Mouse (Mus musculus): ENCODE data around the gene Dcbld2. TPM values are rescaled to one million over a fixed set of nuclear protein-coding genes. Genes with fewer than 3 reads are reported as not detected.

Dcbld2 gene
- polyA plus RNA-seq, 1 experiment: 3.4 TPM

DNA sequence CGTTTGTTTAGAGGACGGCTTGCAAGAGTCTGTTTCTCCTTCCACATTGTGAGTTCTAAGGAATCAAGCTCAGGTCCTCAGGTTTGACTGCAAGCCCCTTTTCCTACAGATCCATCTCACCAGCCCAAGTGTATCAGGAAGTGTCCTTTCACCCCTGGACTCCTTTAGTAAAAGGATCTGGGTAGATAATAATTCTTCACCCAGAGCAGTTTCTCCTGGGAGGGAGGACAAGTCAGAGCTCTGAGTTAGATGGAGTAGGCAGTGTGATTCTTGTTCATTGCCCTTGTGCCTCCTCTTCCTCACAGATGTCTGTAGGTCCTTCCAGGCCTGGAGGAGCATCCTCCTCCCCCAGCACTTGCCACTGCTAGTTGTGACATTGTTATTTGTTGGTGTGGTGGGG is 54.3 kb downstream of the Dcbld2 start:
- 92% methylated on average over 2 of the region's 2 CpGs for WGBS
- Histone ChIP-seq H3K4me1 (replicated peaks; ENCODE audit: control insufficient read depth, insufficient read depth, low read length) (no peaks in the 10 kb centered on the region; the same call in 1 of the 2 replicates), H3K4me3 (ENCODE audit: control insufficient read depth, insufficient read depth, low read length) (no peak overlapping the region), H3K27ac (ENCODE audit: control insufficient read depth, insufficient read depth, low read length) (no peak overlapping the region), H3K27me3 (ENCODE audit: control insufficient read depth, insufficient read depth, low read length) (no peaks in the 10 kb centered on the region), H3K36me3 (ENCODE audit: control insufficient read depth, insufficient read depth, low read length) (no peaks in the 10 kb centered on the region)
- TF ChIP-seq POLR2A (IDR thresholded peaks at IDR 0.05; ENCODE audit: control insufficient read depth, extremely low read depth, insufficient read depth, low read length, poor library complexity) (no peak), CTCF (IDR thresholded peaks at IDR 0.05; ENCODE audit: borderline replicate concordance, control insufficient read depth, extremely low read depth, insufficient read depth, low read length, poor library complexity) (no peak)
- no peak for DNase-seq

DNA sequence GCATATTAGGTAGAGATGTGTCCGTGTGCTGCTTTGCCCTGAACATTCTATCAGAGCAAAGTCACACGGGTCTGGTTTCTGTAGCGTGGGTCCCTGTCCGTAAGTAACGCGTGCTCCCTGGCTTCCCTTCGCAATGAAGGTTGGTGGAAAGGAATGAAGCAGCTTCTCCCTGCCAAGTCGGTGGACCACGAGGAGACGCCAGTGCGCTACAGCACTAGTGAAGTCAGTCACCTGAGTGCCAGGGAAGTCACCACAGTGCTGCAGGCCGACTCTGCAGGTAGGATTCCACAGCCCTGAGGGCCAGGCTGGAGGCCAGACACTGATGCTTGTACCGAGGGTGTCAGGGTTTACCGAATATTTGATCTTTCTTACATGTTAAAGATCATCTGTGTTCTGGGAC is 55.8 kb downstream of the Dcbld2 start:
- WGBS: 87% methylated on average over 14 of the region's 14 CpGs
- Histone ChIP-seq H3K27ac (ENCODE audit: control insufficient read depth, insufficient read depth, low read length) (no peak overlapping the region), H3K36me3 (ENCODE audit: control insufficient read depth, insufficient read depth, low read length) (no peaks in the 10 kb centered on the region), H3K27me3 (ENCODE audit: control insufficient read depth, insufficient read depth, low read length) (no peaks in the 10 kb centered on the region), H3K4me3 (ENCODE audit: control insufficient read depth, insufficient read depth, low read length) (no peak overlapping the region), H3K4me1 (replicated peaks; ENCODE audit: control insufficient read depth, insufficient read depth, low read length) (no peaks in the 10 kb centered on the region; the same call in 1 of the 2 replicates)
- TF ChIP-seq CTCF (IDR thresholded peaks at IDR 0.05; ENCODE audit: borderline replicate concordance, control insufficient read depth, extremely low read depth, insufficient read depth, low read length, poor library complexity) (no peak), POLR2A (IDR thresholded peaks at IDR 0.05; ENCODE audit: control insufficient read depth, extremely low read depth, insufficient read depth, low read length, poor library complexity) (no peak)
- no peak for DNase-seq

DNA sequence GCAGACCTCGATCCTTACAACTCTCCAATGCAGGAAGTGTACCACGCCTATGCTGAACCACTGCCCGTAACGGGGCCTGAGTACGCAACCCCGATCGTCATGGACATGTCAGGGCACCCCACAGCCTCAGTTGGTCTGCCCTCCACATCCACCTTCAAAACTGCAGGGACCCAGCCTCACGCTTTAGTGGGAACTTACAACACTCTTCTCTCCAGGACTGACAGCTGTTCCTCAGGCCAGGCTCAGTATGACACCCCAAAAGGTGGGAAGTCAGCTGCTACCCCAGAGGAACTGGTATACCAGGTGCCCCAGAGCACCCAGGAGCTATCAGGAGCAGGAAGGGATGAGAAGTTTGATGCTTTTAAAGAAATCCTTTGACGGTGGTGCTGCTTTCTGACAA is 57.2 kb downstream of the Dcbld2 start:
- Histone ChIP-seq H3K36me3 (ENCODE audit: control insufficient read depth, insufficient read depth, low read length) (no peaks in the 10 kb centered on the region), H3K4me3 (ENCODE audit: control insufficient read depth, insufficient read depth, low read length) (no peak overlapping the region), H3K27ac (ENCODE audit: control insufficient read depth, insufficient read depth, low read length) (no peak overlapping the region), H3K27me3 (ENCODE audit: control insufficient read depth, insufficient read depth, low read length) (no peaks in the 10 kb centered on the region), H3K4me1 (replicated peaks; ENCODE audit: control insufficient read depth, insufficient read depth, low read length) (no peaks in the 10 kb centered on the region; the same call in 1 of the 2 replicates)
- WGBS: 82% methylated on average over 9 of the region's 9 CpGs
- TF ChIP-seq CTCF (IDR thresholded peaks at IDR 0.05; ENCODE audit: borderline replicate concordance, control insufficient read depth, extremely low read depth, insufficient read depth, low read length, poor library complexity) (no peak), POLR2A (IDR thresholded peaks at IDR 0.05; ENCODE audit: control insufficient read depth, extremely low read depth, insufficient read depth, low read length, poor library complexity) (no peak)
- no peak for DNase-seq

DNA sequence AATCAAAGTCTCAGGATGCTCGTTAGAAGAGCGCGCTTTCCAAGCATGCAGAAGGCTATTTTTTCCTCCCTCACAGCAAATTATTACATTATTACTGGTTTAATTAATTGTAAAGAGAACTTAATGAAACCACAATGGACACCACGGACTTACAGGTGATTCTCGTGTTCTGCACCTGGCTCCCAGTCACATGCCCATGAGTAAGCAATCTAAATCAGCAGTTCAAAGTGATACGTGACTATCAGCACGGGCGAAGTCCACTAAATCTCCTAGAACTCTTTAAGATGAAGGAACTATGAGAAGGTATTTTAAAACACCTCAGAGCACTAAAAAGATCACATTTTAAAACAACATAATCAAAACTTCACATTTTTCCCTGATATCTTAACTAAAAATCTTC is 61.8 kb downstream of the Dcbld2 start:
- DNase-seq: no peak
- H3K27ac ChIP-seq (ENCODE audit: control insufficient read depth, insufficient read depth, low read length): no peak overlapping the region
- H3K4me1 ChIP-seq (replicated peaks; ENCODE audit: control insufficient read depth, insufficient read depth, low read length): no peaks in the 10 kb centered on the region; the same call in 1 of the 2 replicates
- no peak overlapping the region for H3K4me3 ChIP-seq (ENCODE audit: control insufficient read depth, insufficient read depth, low read length)
- H3K27me3 ChIP-seq (ENCODE audit: control insufficient read depth, insufficient read depth, low read length): no peaks in the 10 kb centered on the region
- no peak for TF ChIP-seq CTCF (IDR thresholded peaks at IDR 0.05; ENCODE audit: borderline replicate concordance, control insufficient read depth, extremely low read depth, insufficient read depth, low read length, poor library complexity)
- no peak for TF ChIP-seq POLR2A (IDR thresholded peaks at IDR 0.05; ENCODE audit: control insufficient read depth, extremely low read depth, insufficient read depth, low read length, poor library complexity)
- WGBS: 95% methylated on average over 8 of the region's 8 CpGs
- H3K36me3 ChIP-seq (ENCODE audit: control insufficient read depth, insufficient read depth, low read length): no peaks in the 10 kb centered on the region

DNA sequence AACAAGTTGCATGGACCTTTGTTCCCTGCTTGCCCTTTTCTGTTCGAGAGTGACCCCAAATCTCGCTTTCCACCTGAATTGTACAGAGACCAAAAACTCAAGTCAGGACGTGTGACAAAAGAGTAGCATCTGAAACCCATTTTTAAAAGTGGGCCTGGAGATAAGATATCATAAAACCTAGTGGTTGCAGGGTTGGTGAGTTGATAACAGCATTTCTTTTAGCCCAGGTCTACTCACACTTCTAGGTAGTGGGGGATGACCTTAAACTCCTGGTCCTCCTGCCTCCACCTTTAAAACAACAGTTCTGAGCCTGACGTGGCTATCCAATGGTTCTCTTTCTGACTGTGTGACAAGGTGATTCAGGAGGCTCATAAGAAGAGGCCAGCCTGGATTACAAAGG is 62.6 kb downstream of the Dcbld2 start:
- TF ChIP-seq POLR2A (IDR thresholded peaks at IDR 0.05; ENCODE audit: control insufficient read depth, extremely low read depth, insufficient read depth, low read length, poor library complexity): no peak
- no peak for TF ChIP-seq CTCF (IDR thresholded peaks at IDR 0.05; ENCODE audit: borderline replicate concordance, control insufficient read depth, extremely low read depth, insufficient read depth, low read length, poor library complexity)
- no peaks in the 10 kb centered on the region for H3K36me3 ChIP-seq (ENCODE audit: control insufficient read depth, insufficient read depth, low read length)
- DNase-seq: no peak
- WGBS: 94% methylated on average over 4 of the region's 4 CpGs
- no peak overlapping the region for H3K27ac ChIP-seq (ENCODE audit: control insufficient read depth, insufficient read depth, low read length)
- H3K4me3 ChIP-seq (ENCODE audit: control insufficient read depth, insufficient read depth, low read length): no peak overlapping the region
- no peaks in the 10 kb centered on the region for H3K27me3 ChIP-seq (ENCODE audit: control insufficient read depth, insufficient read depth, low read length)
- no peaks in the 10 kb centered on the region for H3K4me1 ChIP-seq (replicated peaks; ENCODE audit: control insufficient read depth, insufficient read depth, low read length)

DNA sequence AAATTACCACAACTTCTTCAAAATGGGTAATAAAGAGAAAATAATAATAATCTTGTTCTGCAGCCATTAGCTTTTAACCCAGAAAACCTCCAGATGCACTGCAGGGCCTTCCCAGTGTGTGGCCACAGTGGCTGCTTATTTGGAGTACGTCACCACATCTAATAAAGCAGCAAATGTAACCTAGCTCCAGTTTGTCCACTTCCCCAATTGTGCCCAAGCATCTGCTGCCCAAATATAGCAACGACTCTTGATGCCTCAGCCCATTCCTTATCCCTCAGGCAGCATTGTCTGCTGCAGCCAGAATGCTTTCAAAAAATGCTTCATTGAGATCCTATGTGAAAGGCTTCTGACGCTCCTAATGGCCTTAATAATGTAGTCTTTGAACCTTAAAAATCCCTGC is 66.6 kb downstream of the Dcbld2 start:
- 56% methylated on average over 3 of the region's 3 CpGs for WGBS
- no peaks in the 10 kb centered on the region for H3K27me3 ChIP-seq (ENCODE audit: control insufficient read depth, insufficient read depth, low read length)

DNA sequence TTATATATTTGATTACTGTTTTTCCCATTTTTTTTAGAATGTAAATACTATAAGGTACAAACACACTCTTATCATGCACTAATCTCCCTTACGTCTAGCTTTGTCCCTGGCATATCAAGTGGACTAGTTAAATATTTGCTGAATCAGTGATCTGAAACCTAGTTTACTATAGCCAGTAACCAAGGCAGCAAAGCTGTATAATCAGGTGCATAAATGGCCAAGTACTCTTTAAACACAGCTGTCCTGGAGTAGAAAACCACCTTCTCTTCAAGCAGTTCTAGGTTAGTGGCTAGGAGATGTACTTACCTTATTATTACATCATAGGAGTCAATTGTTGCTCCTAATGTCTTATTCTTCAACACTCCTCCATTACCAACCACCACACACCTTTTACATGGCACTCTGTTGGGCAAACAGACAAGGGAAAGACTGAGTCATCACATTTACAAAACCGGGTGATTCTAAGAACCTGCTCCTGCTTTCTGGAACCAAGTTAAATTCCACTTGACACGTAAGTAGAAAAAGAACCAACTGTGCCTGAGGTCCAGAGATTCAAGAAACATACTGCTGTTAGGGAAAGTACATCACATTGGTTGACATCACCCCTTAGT is 67.4 kb downstream of the Dcbld2 start:
- DNase-seq: no peak
- no peaks in the 10 kb centered on the region for H3K36me3 ChIP-seq (ENCODE audit: control insufficient read depth, insufficient read depth, low read length)

More for the DNA sequence above, 66.6 kb downstream of the Dcbld2 start:
- H3K4me3 ChIP-seq (ENCODE audit: control insufficient read depth, insufficient read depth, low read length): no peak overlapping the region
- H3K36me3 ChIP-seq (ENCODE audit: control insufficient read depth, insufficient read depth, low read length): no peaks in the 10 kb centered on the region
- peaks cover 9% of the 10 kb centered on the region for H3K4me1 ChIP-seq (replicated peaks; ENCODE audit: control insufficient read depth, insufficient read depth, low read length)
- DNase-seq: no peak
- H3K27ac ChIP-seq (ENCODE audit: control insufficient read depth, insufficient read depth, low read length): no peak overlapping the region
- TF ChIP-seq POLR2A (IDR thresholded peaks at IDR 0.05; ENCODE audit: control insufficient read depth, extremely low read depth, insufficient read depth, low read length, poor library complexity) (no peak), CTCF (IDR thresholded peaks at IDR 0.05; ENCODE audit: borderline replicate concordance, control insufficient read depth, extremely low read depth, insufficient read depth, low read length, poor library complexity) (no peak)

More for the DNA sequence above, 67.4 kb downstream of the Dcbld2 start:
- 91% methylated on average over 3 of the region's 3 CpGs for WGBS
- TF ChIP-seq POLR2A (IDR thresholded peaks at IDR 0.05; ENCODE audit: control insufficient read depth, extremely low read depth, insufficient read depth, low read length, poor library complexity) (no peak), CTCF (IDR thresholded peaks at IDR 0.05; ENCODE audit: borderline replicate concordance, control insufficient read depth, extremely low read depth, insufficient read depth, low read length, poor library complexity) (no peak)
- Histone ChIP-seq H3K27me3 (ENCODE audit: control insufficient read depth, insufficient read depth, low read length) (no peaks in the 10 kb centered on the region), H3K4me3 (ENCODE audit: control insufficient read depth, insufficient read depth, low read length) (no peak overlapping the region), H3K4me1 (replicated peaks; ENCODE audit: control insufficient read depth, insufficient read depth, low read length) (peaks cover 10% of the 10 kb centered on the region), H3K27ac (ENCODE audit: control insufficient read depth, insufficient read depth, low read length) (no peak overlapping the region)

All from thymus, adult 2 months (tissue).